Mouse (Mus musculus): Measurements from ENCODE around the gene Hs1bp3. TPM values are rescaled to one million over a fixed set of nuclear protein-coding genes. Genes with fewer than 3 reads are reported as not detected.

Hs1bp3 gene
- total and polyA plus RNA-seq, 2 experiments from 2014 or later: 3.8 to 5.5 TPM

GRCm38 (mm10) chr12:8365336-8365735 is 52.1 kb downstream of the Hs1bp3 start:
- 38% methylated on average over 7 of the region's 7 CpGs for WGBS
- no peak overlapping the region for H3K27ac ChIP-seq
- 0 out of 2 replicates have a peak, but pooled peaks have one; percentile 25 for ATAC-seq

GRCm38 (mm10) chr12:8365905-8366576 is 52.8 kb downstream of the Hs1bp3 start:
- TF ChIP-seq CTCF (IDR thresholded peaks at IDR 0.05; ENCODE audit: low read depth): no peak
- Histone ChIP-seq H3K27me3 (ENCODE audit: insufficient read depth, low read length) (no peaks in the 10 kb centered on the region), H3K9ac (replicated peaks; ENCODE audit: low read length) (no peak overlapping the region), H3K4me2 (ENCODE audit: low read depth, low read length) (no peak overlapping the region), H3K4me3 (ENCODE audit: low read length) (no peak overlapping the region), H3K4me1 (ENCODE audit: insufficient read depth, low read length) (no peaks in the 10 kb centered on the region; the same call in 1 of the 2 replicates), H3K9me3 (ENCODE audit: low read length) (no peaks in the 10 kb centered on the region), H3K27ac (no peak overlapping the region), H3K36me3 (ENCODE audit: insufficient read depth, low read length) (no peaks in the 10 kb centered on the region)
- ATAC-seq (no peak), DNase-seq (ENCODE audit: low spot score) (no peak)
- WGBS: 71% methylated on average over 5 of the region's 5 CpGs

More at GRCm38 (mm10) chr12:8365336-8365735, 52.1 kb downstream of the Hs1bp3 start:
- Histone ChIP-seq H3K9ac (replicated peaks; ENCODE audit: low read length) (no peak overlapping the region), H3K4me2 (ENCODE audit: low read depth, low read length) (no peak overlapping the region), H3K36me3 (ENCODE audit: insufficient read depth, low read length) (no peaks in the 10 kb centered on the region), H3K4me3 (ENCODE audit: low read length) (no peak overlapping the region), H3K9me3 (ENCODE audit: low read length) (no peaks in the 10 kb centered on the region), H3K27me3 (ENCODE audit: insufficient read depth, low read length) (no peaks in the 10 kb centered on the region), H3K4me1 (ENCODE audit: insufficient read depth, low read length) (no peaks in the 10 kb centered on the region; the same call in 1 of the 2 replicates)
- TF ChIP-seq CTCF (IDR thresholded peaks at IDR 0.05; ENCODE audit: low read depth): no peak
- peak; percentile 33 for DNase-seq (ENCODE audit: low spot score)

GRCm38 (mm10) chr12:8366688-8367087 is 53.5 kb downstream of the Hs1bp3 start:
- Histone ChIP-seq H3K9me3 (ENCODE audit: low read length) (no peaks in the 10 kb centered on the region), H3K4me3 (ENCODE audit: low read length) (no peak overlapping the region), H3K9ac (replicated peaks; ENCODE audit: low read length) (no peak overlapping the region), H3K4me2 (ENCODE audit: low read depth, low read length) (no peak overlapping the region), H3K27me3 (ENCODE audit: insufficient read depth, low read length) (no peaks in the 10 kb centered on the region), H3K4me1 (ENCODE audit: insufficient read depth, low read length) (no peaks in the 10 kb centered on the region; the same call in 1 of the 2 replicates), H3K27ac (no peak overlapping the region), H3K36me3 (ENCODE audit: insufficient read depth, low read length) (no peaks in the 10 kb centered on the region)
- ATAC-seq: no peak
- DNase-seq (ENCODE audit: low spot score): no peak
- TF ChIP-seq CTCF (IDR thresholded peaks at IDR 0.05; ENCODE audit: low read depth): no peak
- 72% methylated on average over 3 of the region's 3 CpGs for WGBS

- no peak for TF ChIP-seq CTCF (IDR thresholded peaks at IDR 0.05; ENCODE audit: low read depth)
- H3K4me1 ChIP-seq (ENCODE audit: insufficient read depth, low read length): no peaks in the 10 kb centered on the region
- H3K27ac ChIP-seq: no peak overlapping the region
- 85% methylated on average over 5 of the region's 5 CpGs for WGBS
- ATAC-seq (no peak), DNase-seq (ENCODE audit: low spot score) (no peak)
- no peaks in the 10 kb centered on the region for H3K9me3 ChIP-seq (ENCODE audit: low read length)
- no peaks in the 10 kb centered on the region for H3K36me3 ChIP-seq (ENCODE audit: insufficient read depth, low read length)
- H3K4me3 ChIP-seq (ENCODE audit: low read length): no peak overlapping the region
- no peak overlapping the region for H3K9ac ChIP-seq (replicated peaks; ENCODE audit: low read length)
- no peak overlapping the region for H3K4me2 ChIP-seq (ENCODE audit: low read depth, low read length)
- no peaks in the 10 kb centered on the region for H3K27me3 ChIP-seq (ENCODE audit: insufficient read depth, low read length)
These were observed 58.7 kb downstream of the Hs1bp3 start for GRCm38 (mm10) chr12:8371746-8372510.

- ATAC-seq (no peak), DNase-seq (ENCODE audit: low spot score) (no peak)
- no peaks in the 10 kb centered on the region for H3K36me3 ChIP-seq (ENCODE audit: insufficient read depth, low read length)
- no peak overlapping the region for H3K9ac ChIP-seq (replicated peaks; ENCODE audit: low read length)
- no peaks in the 10 kb centered on the region for H3K4me1 ChIP-seq (ENCODE audit: insufficient read depth, low read length)
- no peak overlapping the region for H3K4me2 ChIP-seq (ENCODE audit: low read depth, low read length)
- no peak overlapping the region for H3K4me3 ChIP-seq (ENCODE audit: low read length)
- no peaks in the 10 kb centered on the region for H3K9me3 ChIP-seq (ENCODE audit: low read length)
- TF ChIP-seq CTCF (IDR thresholded peaks at IDR 0.05; ENCODE audit: low read depth): no peak
- H3K27me3 ChIP-seq (ENCODE audit: insufficient read depth, low read length): no peaks in the 10 kb centered on the region
- H3K27ac ChIP-seq: no peak overlapping the region
- WGBS: 87% methylated on average over 7 of the region's 7 CpGs
These were observed 59.4 kb downstream of the Hs1bp3 start for GRCm38 (mm10) chr12:8372511-8373180.

GRCm38 (mm10) chr12:8373741-8374140 is 60.5 kb downstream of the Hs1bp3 start:
- no peaks in the 10 kb centered on the region for H3K4me1 ChIP-seq (ENCODE audit: insufficient read depth, low read length)
- no peak overlapping the region for H3K9ac ChIP-seq (replicated peaks; ENCODE audit: low read length)
- H3K4me3 ChIP-seq (ENCODE audit: low read length): no peak overlapping the region
- WGBS: 57% methylated on average over 5 of the region's 5 CpGs
- DNase-seq (ENCODE audit: low spot score) (no peak), ATAC-seq (no peak)
- H3K36me3 ChIP-seq (ENCODE audit: insufficient read depth, low read length): no peaks in the 10 kb centered on the region
- H3K4me2 ChIP-seq (ENCODE audit: low read depth, low read length): no peak overlapping the region
- no peaks in the 10 kb centered on the region for H3K9me3 ChIP-seq (ENCODE audit: low read length)
- no peak for TF ChIP-seq CTCF (IDR thresholded peaks at IDR 0.05; ENCODE audit: low read depth)
- H3K27ac ChIP-seq: no peak overlapping the region
- no peaks in the 10 kb centered on the region for H3K27me3 ChIP-seq (ENCODE audit: insufficient read depth, low read length)

Data from hindbrain, postnatal 0 days (tissue).